Mouse (Mus musculus) erythroblast, embryonic 14.5 days (primary cell): ENCODE data around the gene Cpm.

Source experiments
- GATA1 ChIP-seq: IDR thresholded peaks from 2 replicates; pipeline ENCODE4 v1.6.1; 2012; ENCODE audit warnings: low read length, inconsistent platforms, mixed read lengths
- TAL1 ChIP-seq: IDR thresholded peaks from 3 replicates; pipeline ENCODE4 v1.6.1; 2012; ENCODE audit warnings: low read length, inconsistent platforms, mixed read lengths

GRCm38 (mm10) chr10:117614387-117614786, 14.9 kb upstream of the Cpm start:
- TF ChIP-seq GATA1: no peak
- no peak for TF ChIP-seq TAL1
